Mouse (Mus musculus) hindbrain, embryonic 11.5 days (tissue): Measurements from ENCODE around the gene Itgb1. TPM values are rescaled to one million over a fixed set of nuclear protein-coding genes. Genes with fewer than 3 reads are reported as not detected.

Experiments used
- ATAC-seq: fragments of 200-750 bp; cut with Nextera tagmentation; 2 replicates; pipeline ENCODE4 v1.8.0; 2017; ENCODE audit warnings: mild to moderate bottlenecking, moderate TSS enrichment, moderate library complexity; ENCODE audit not compliant: low FRiP score
- DNase-seq: peaks from one replicate; pipeline ENCODE4 v3.0.0-alpha.2; 2015; ENCODE audit warnings: low spot score
- H3K27ac ChIP-seq: fragments of 300-500 bp; sonication (generic); 2 replicates; pipeline ENCODE4 v1.5.1; 2014; ENCODE audit warnings: mild to moderate bottlenecking, low read depth, low read length
- H3K27me3 ChIP-seq: fragments of 300-500 bp; sonication (generic); 2 replicates; pipeline ENCODE4 v1.6.1; 2014; ENCODE audit warnings: mild to moderate bottlenecking, low read length, moderate library complexity, mixed read lengths; ENCODE audit not compliant: control insufficient read depth, insufficient read depth
- H3K36me3 ChIP-seq: fragments of 300-500 bp; sonication (generic); 2 replicates; pipeline ENCODE4 v1.6.1; 2014; ENCODE audit warnings: mild to moderate bottlenecking, low read length, moderate library complexity, mixed read lengths; ENCODE audit not compliant: control insufficient read depth, insufficient read depth
- H3K4me1 ChIP-seq: fragments of 300-500 bp; sonication (generic); replicated peaks from 2 replicates; pipeline ENCODE4 v1.6.1; 2014; ENCODE audit warnings: low read length, mixed read lengths; ENCODE audit not compliant: control insufficient read depth, insufficient read depth
- H3K4me2 ChIP-seq: fragments of 300-500 bp; sonication (generic); replicated peaks from 2 replicates; pipeline ENCODE4 v1.6.1; 2014; ENCODE audit warnings: mild to moderate bottlenecking, low read depth, low read length
- H3K4me3 ChIP-seq: fragments of 300-500 bp; sonication (generic); 2 replicates; pipeline ENCODE4 v1.5.1; 2014; ENCODE audit warnings: low read depth, low read length
- H3K9ac ChIP-seq: fragments of 300-500 bp; sonication (generic); 2 replicates; pipeline ENCODE4 v1.6.1; 2014; ENCODE audit warnings: low read depth, low read length
- H3K9me3 ChIP-seq: fragments of 300-500 bp; sonication (generic); 2 replicates; pipeline ENCODE4 v1.6.1; 2016; ENCODE audit warnings: low read length; ENCODE audit not compliant: control insufficient read depth
- WGBS: fragments of 180-500 bp; shearing (Covaris S2); extraction: QIAGEN DNeasy Blood & Tissue Kit; methylation state at CpG from one replicate; pipeline ENCODE4 v1.1.7; 2014; 5-methylcytosine and 5-hydroxymethylcytosine counted together
- polyA plus RNA-seq: library from polyadenylated mRNA; unstranded; fragments of >200 nt; fragmentation: Nextera tagmentation; extraction: Ambion mirVana; gene quantifications from 2 replicates; pipeline ENCODE4 v1.2.1, GENCODE M21; 2014

Gene Itgb1
- polyA plus RNA-seq, 1 experiment from 2014 or later, result 164 TPM

- Histone ChIP-seq H3K4me1 (no peaks in the 10 kb centered on the region), H3K36me3 (no peaks in the 10 kb centered on the region), H3K9ac (no peak overlapping the region), H3K27me3 (no peaks in the 10 kb centered on the region), H3K4me2 (no peak overlapping the region), H3K4me3 (no peak overlapping the region), H3K9me3 (no peaks in the 10 kb centered on the region), H3K27ac (no peak overlapping the region)
- 88% methylated on average over 3 of the region's 3 CpGs for WGBS
- ATAC-seq (no peak), DNase-seq (no peak)
Measured at GRCm38 (mm10) chr8:128675848-128676629, 9.4 kb upstream of the Itgb1 start.

- ATAC-seq, result no peak
- Histone ChIP-seq H3K27me3 (no peaks in the 10 kb centered on the region), H3K36me3 (no peaks in the 10 kb centered on the region), H3K4me1 (no peaks in the 10 kb centered on the region), H3K27ac (no peak overlapping the region), H3K4me2 (no peak overlapping the region), H3K4me3 (no peak overlapping the region), H3K9me3 (no peaks in the 10 kb centered on the region), H3K9ac (no peak overlapping the region)
- DNase-seq, result no peak
- WGBS, result 75% methylated on average over 2 of the region's 2 CpGs
Measured at GRCm38 (mm10) chr8:128679909-128680308, 5.5 kb upstream of the Itgb1 start.

- Histone ChIP-seq H3K4me2 (no peak overlapping the region), H3K4me3 (no peak overlapping the region), H3K9ac (no peak overlapping the region), H3K9me3 (no peaks in the 10 kb centered on the region), H3K27me3 (no peaks in the 10 kb centered on the region), H3K27ac (no peak overlapping the region), H3K36me3 (no peaks in the 10 kb centered on the region), H3K4me1 (no peaks in the 10 kb centered on the region)
- no peak for DNase-seq
- no peak for ATAC-seq
- WGBS, result 92% methylated on average over 2 of the region's 2 CpGs
Measured at GRCm38 (mm10) chr8:128680548-128681325, 4.7 kb upstream of the Itgb1 start.

GRCm38 (mm10) chr8:128681970-128682369 is 3.5 kb upstream of the Itgb1 start:
- no peak for DNase-seq

GRCm38 (mm10) chr8:128684609-128685506 is 596 bp upstream of the Itgb1 start:
- ATAC-seq (peak; percentile 67), DNase-seq (peak; percentile 31)
- H3K4me1 ChIP-seq, result no peaks in the 10 kb centered on the region; the same call in 1 of the 2 replicates
- peak overlapping the region; percentile 94 for H3K4me3 ChIP-seq
- peak overlapping the region; percentile 99 for H3K27ac ChIP-seq
- WGBS, result 13% methylated on average over 25 of the region's 25 CpGs
- H3K9me3 ChIP-seq, result no peaks in the 10 kb centered on the region
- H3K27me3 ChIP-seq, result no peaks in the 10 kb centered on the region
- peak overlapping the region; percentile 60 for H3K4me2 ChIP-seq
- H3K9ac ChIP-seq, result peak overlapping the region; percentile 96
- no peaks in the 10 kb centered on the region for H3K36me3 ChIP-seq

More at GRCm38 (mm10) chr8:128681970-128682369, 3.5 kb upstream of the Itgb1 start:
- Histone ChIP-seq H3K4me3 (no peak overlapping the region), H3K4me2 (no peak overlapping the region), H3K4me1 (no peaks in the 10 kb centered on the region), H3K27me3 (no peaks in the 10 kb centered on the region), H3K27ac (no peak overlapping the region), H3K36me3 (no peaks in the 10 kb centered on the region), H3K9me3 (no peaks in the 10 kb centered on the region), H3K9ac (no peak overlapping the region)
- WGBS, result 92% methylated on average over 3 of the region's 3 CpGs
- no peak for ATAC-seq

- peak overlapping the region; percentile 96 for H3K9ac ChIP-seq
- 2% methylated on average over 2 of the region's 2 CpGs for WGBS
- H3K27me3 ChIP-seq, result no peaks in the 10 kb centered on the region
- H3K4me1 ChIP-seq, result no peaks in the 10 kb centered on the region; the same call in 1 of the 2 replicates
- H3K4me2 ChIP-seq, result peak overlapping the region; percentile 62
- H3K36me3 ChIP-seq, result no peaks in the 10 kb centered on the region
- peak overlapping the region; percentile 94 for H3K4me3 ChIP-seq
- DNase-seq (no peak), ATAC-seq (no peak)
- peak overlapping the region; percentile 99 for H3K27ac ChIP-seq
- H3K9me3 ChIP-seq, result no peaks in the 10 kb centered on the region
Measured at GRCm38 (mm10) chr8:128686429-128686990, 1.1 kb downstream of the Itgb1 start.

- no peaks in the 10 kb centered on the region; the same call in 1 of the 2 replicates for H3K4me1 ChIP-seq
- no peak overlapping the region for H3K4me3 ChIP-seq
- DNase-seq, result no peak
- no peak for ATAC-seq
- no peaks in the 10 kb centered on the region for H3K27me3 ChIP-seq
- 88% methylated on average over 3 of the region's 3 CpGs for WGBS
- H3K9ac ChIP-seq, result no peak overlapping the region
- no peak overlapping the region for H3K4me2 ChIP-seq
- no peaks in the 10 kb centered on the region for H3K36me3 ChIP-seq
- no peaks in the 10 kb centered on the region for H3K9me3 ChIP-seq
- no peak overlapping the region for H3K27ac ChIP-seq
Measured at GRCm38 (mm10) chr8:128688679-128689078, 3.2 kb downstream of the Itgb1 start.

- WGBS, result 89% methylated on average over 1 of the region's 1 CpGs
- H3K36me3 ChIP-seq, result no peaks in the 10 kb centered on the region
- H3K4me2 ChIP-seq, result no peak overlapping the region
- H3K4me3 ChIP-seq, result no peak overlapping the region
- H3K9me3 ChIP-seq, result no peaks in the 10 kb centered on the region
- no peak overlapping the region for H3K9ac ChIP-seq
- H3K27ac ChIP-seq, result no peak overlapping the region
- H3K27me3 ChIP-seq, result no peaks in the 10 kb centered on the region
- ATAC-seq (no peak), DNase-seq (no peak)
- no peaks in the 10 kb centered on the region; the same call in 1 of the 2 replicates for H3K4me1 ChIP-seq
Measured at GRCm38 (mm10) chr8:128690056-128690455, 4.6 kb downstream of the Itgb1 start.
